Mouse (Mus musculus) C2C12 (cell line): ENCODE data around the gene Agap1. TPM values are rescaled to one million over a fixed set of nuclear protein-coding genes. Genes with fewer than 3 reads are reported as not detected.

ENCODE experiments used
- H3K27me3 ChIP-seq: one replicate; pipeline ENCODE4 v1.6.1; 2011; ENCODE audit not compliant: control insufficient read depth, insufficient read depth, insufficient read length
- H3K36me3 ChIP-seq: one replicate; pipeline ENCODE4 v1.6.1; 2011; ENCODE audit not compliant: control insufficient read depth, insufficient read depth
- H3K4me3 ChIP-seq: one replicate; pipeline ENCODE4 v1.5.1; 2011; ENCODE audit warnings: mild to moderate bottlenecking, control low read depth; ENCODE audit not compliant: poor library complexity, insufficient read depth, severe bottlenecking
- H3K79me2 ChIP-seq: one replicate; pipeline ENCODE4 v1.6.1; 2011; ENCODE audit not compliant: control insufficient read depth, insufficient read depth
- H3K79me3 ChIP-seq: one replicate; pipeline ENCODE4 v1.6.1; 2011; ENCODE audit warnings: low read depth, control low read depth
- H3ac ChIP-seq: one replicate; pipeline ENCODE3; 2011; ENCODE audit warnings: low read depth; ENCODE audit not compliant: control insufficient read depth, insufficient read length
- CEBPB ChIP-seq: IDR thresholded peaks from one replicate; pipeline ENCODE4 v1.6.1; 2011; ENCODE audit warnings: low read depth, mild to moderate bottlenecking, control low read depth, moderate library complexity
- CTCF ChIP-seq: IDR thresholded peaks from one replicate; pipeline ENCODE4 v1.5.1; 2011; ENCODE audit not compliant: control insufficient read depth, insufficient read depth, insufficient read length
- FOSL1 ChIP-seq: IDR thresholded peaks from one replicate; pipeline ENCODE4 v1.8.0; 2011; ENCODE audit warnings: mild to moderate bottlenecking, low read length; ENCODE audit not compliant: poor library complexity, insufficient read depth, severe bottlenecking
- MAX ChIP-seq: IDR thresholded peaks from one replicate; pipeline ENCODE4 v1.6.1; 2011; ENCODE audit warnings: mild to moderate bottlenecking, control low read depth
- MYOD1 ChIP-seq: IDR thresholded peaks from one replicate; pipeline ENCODE4 v1.6.1; 2011; ENCODE audit warnings: low read depth; ENCODE audit not compliant: control insufficient read depth, insufficient read length
- MYOG ChIP-seq: IDR thresholded peaks from one replicate; pipeline ENCODE4 v1.6.1; 2011; ENCODE audit not compliant: control insufficient read depth, insufficient read length; ENCODE audit errors: extremely low read depth
- USF1 ChIP-seq: IDR thresholded peaks from one replicate; pipeline ENCODE4 v1.6.1; 2011; ENCODE audit warnings: low read depth, mild to moderate bottlenecking, control low read depth, moderate library complexity
- polyA plus RNA-seq: library from polyadenylated mRNA; unstranded; fragments of >200 nt; fragmentation: generic; extraction: Trizol; gene quantifications from one replicate; pipeline ENCODE4 v1.2.1, GENCODE M21; 2012; ENCODE audit warnings: missing spikeins

Gene Agap1
- polyA plus RNA-seq, 1 experiment: 14.0 TPM

GRCm38 (mm10) chr1:89542464-89542863 lies 87.9 kb downstream of the Agap1 start:
- H3K79me3 ChIP-seq: peaks cover 29% of the 10 kb centered on the region
- no peak overlapping the region for H3ac ChIP-seq
- H3K79me2 ChIP-seq: peaks cover 86% of the 10 kb centered on the region
- no peak overlapping the region for H3K4me3 ChIP-seq
- no peaks in the 10 kb centered on the region for H3K36me3 ChIP-seq
- H3K27me3 ChIP-seq: no peaks in the 10 kb centered on the region
- no peak for TF ChIP-seq CTCF
- no peak for TF ChIP-seq MYOG
- no peak for TF ChIP-seq MYOD1

GRCm38 (mm10) chr1:89543312-89543711 lies 88.7 kb downstream of the Agap1 start:
- TF ChIP-seq MYOD1 (no peak), CTCF (no peak), CEBPB (no peak), MAX (no peak), FOSL1 (no peak), MYOG (no peak), USF1 (no peak)
- Histone ChIP-seq H3K36me3 (no peaks in the 10 kb centered on the region), H3K79me3 (peaks cover 29% of the 10 kb centered on the region), H3K4me3 (no peak overlapping the region), H3K27me3 (no peaks in the 10 kb centered on the region), H3ac (no peak overlapping the region), H3K79me2 (peaks cover 87% of the 10 kb centered on the region)

GRCm38 (mm10) chr1:89544094-89544493 lies 89.5 kb downstream of the Agap1 start:
- peaks cover 87% of the 10 kb centered on the region for H3K79me2 ChIP-seq

GRCm38 (mm10) chr1:89545099-89545498 lies 90.5 kb downstream of the Agap1 start:
- H3K27me3 ChIP-seq: no peaks in the 10 kb centered on the region
- TF ChIP-seq MYOD1 (peak; percentile 91), CEBPB (peak; percentile 99), MYOG (no peak)
- no peak overlapping the region for H3K4me3 ChIP-seq
- no peaks in the 10 kb centered on the region for H3K36me3 ChIP-seq
- no peak overlapping the region for H3ac ChIP-seq
- H3K79me2 ChIP-seq: peaks cover 87% of the 10 kb centered on the region
- peaks cover 35% of the 10 kb centered on the region for H3K79me3 ChIP-seq

More at GRCm38 (mm10) chr1:89544094-89544493, 89.5 kb downstream of the Agap1 start:
- TF ChIP-seq CTCF (no peak), MAX (no peak), FOSL1 (no peak), CEBPB (no peak), USF1 (no peak), MYOG (no peak), MYOD1 (no peak)
- Histone ChIP-seq H3ac (no peak overlapping the region), H3K4me3 (no peak overlapping the region), H3K36me3 (no peaks in the 10 kb centered on the region), H3K27me3 (no peaks in the 10 kb centered on the region), H3K79me3 (peaks cover 34% of the 10 kb centered on the region)

- no peak overlapping the region for H3ac ChIP-seq
- TF ChIP-seq MYOD1 (no peak), CTCF (no peak), MYOG (no peak), USF1 (no peak), CEBPB (no peak), MAX (no peak), FOSL1 (no peak)
Observed at GRCm38 (mm10) chr1:89547525-89548504, 93.2 kb downstream of the Agap1 start.

GRCm38 (mm10) chr1:89550061-89550869 lies 95.7 kb downstream of the Agap1 start:
- H3K36me3 ChIP-seq: no peaks in the 10 kb centered on the region
- TF ChIP-seq CTCF (no peak), MAX (no peak), FOSL1 (no peak), USF1 (no peak), MYOG (no peak), CEBPB (no peak), MYOD1 (no peak)
- peaks cover 32% of the 10 kb centered on the region for H3K79me3 ChIP-seq
- H3K4me3 ChIP-seq: no peak overlapping the region
- H3ac ChIP-seq: no peak overlapping the region
- H3K27me3 ChIP-seq: no peaks in the 10 kb centered on the region
- peaks cover 81% of the 10 kb centered on the region for H3K79me2 ChIP-seq

More at GRCm38 (mm10) chr1:89547525-89548504, 93.2 kb downstream of the Agap1 start:
- H3K79me3 ChIP-seq: peaks cover 34% of the 10 kb centered on the region
- no peaks in the 10 kb centered on the region for H3K36me3 ChIP-seq
- H3K27me3 ChIP-seq: no peaks in the 10 kb centered on the region
- H3K4me3 ChIP-seq: no peak overlapping the region
- peaks cover 87% of the 10 kb centered on the region for H3K79me2 ChIP-seq
